Mouse (Mus musculus) macrophage (primary cell): Measurements from ENCODE around the gene Nt5dc3. TPM values are rescaled to one million over a fixed set of nuclear protein-coding genes. Genes with fewer than 3 reads are reported as not detected.

ENCODE experiments used
- H3K27ac ChIP-seq: fragments of 350-480 bp; formaldehyde crosslinking; 2 replicates; pipeline ENCODE4 v1.9.0; 2021
- H3K36me3 ChIP-seq: fragments of 350-480 bp; formaldehyde crosslinking; 2 replicates; pipeline ENCODE4 v1.9.0; 2021; ENCODE audit errors: inconsistent target
- H3K4me3 ChIP-seq: fragments of 350-480 bp; formaldehyde crosslinking; 2 replicates; pipeline ENCODE4 v1.9.0; 2021; ENCODE audit errors: inconsistent target
- H3K79me2 ChIP-seq: fragments of 350-480 bp; formaldehyde crosslinking; 2 replicates; pipeline ENCODE4 v1.9.0; 2021; ENCODE audit errors: inconsistent target
- WGBS: methylation state at CpG from one replicate; pipeline ENCODE4 v1.1.7; 2026; ENCODE audit warnings: inconsistent platforms; ENCODE audit not compliant: missing documents; 5-methylcytosine and 5-hydroxymethylcytosine counted together
- polyA plus RNA-seq: library from polyadenylated mRNA; stranded (reverse); fragments of 250-400 nt; gene quantifications from 3 replicates; pipeline ENCODE4 v1.2.4, GENCODE M21; 2018; ENCODE audit warnings: inconsistent platforms

The Nt5dc3 gene
- polyA plus RNA-seq, 1 experiment from 2014 or later, result 13.6 TPM

DNA sequence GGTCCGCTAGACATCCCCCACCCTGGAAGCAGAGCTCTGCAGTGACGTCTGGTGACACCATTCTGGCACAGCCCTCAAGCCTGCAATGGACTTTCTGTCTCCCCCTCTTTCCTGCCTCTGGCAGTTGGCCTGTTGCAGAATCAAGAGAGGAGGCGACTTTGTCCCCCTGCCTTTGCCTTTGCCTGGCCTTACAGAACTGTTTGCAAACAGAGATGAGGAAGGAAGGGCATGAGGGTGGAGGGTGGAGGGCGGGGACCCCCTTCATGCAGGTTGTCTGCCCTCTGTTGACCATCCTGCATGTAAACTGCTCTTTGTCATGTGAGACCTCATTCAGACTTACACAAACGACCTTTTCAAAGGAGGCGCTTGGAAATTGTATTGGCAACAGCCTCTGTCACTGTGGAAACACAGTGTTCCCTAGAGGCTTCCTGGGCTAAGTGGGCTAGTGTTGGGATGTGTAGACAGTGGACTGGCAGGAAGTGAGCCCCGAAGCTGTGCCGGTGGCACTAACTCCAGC lies 40.9 kb downstream of the Nt5dc3 start:
- H3K79me2 ChIP-seq, result no peaks in the 10 kb centered on the region
- no peak overlapping the region for H3K4me3 ChIP-seq
- peaks cover 55% of the 10 kb centered on the region for H3K36me3 ChIP-seq
- H3K27ac ChIP-seq, result no peak overlapping the region
- 53% methylated on average over 8 of the region's 8 CpGs for WGBS

DNA sequence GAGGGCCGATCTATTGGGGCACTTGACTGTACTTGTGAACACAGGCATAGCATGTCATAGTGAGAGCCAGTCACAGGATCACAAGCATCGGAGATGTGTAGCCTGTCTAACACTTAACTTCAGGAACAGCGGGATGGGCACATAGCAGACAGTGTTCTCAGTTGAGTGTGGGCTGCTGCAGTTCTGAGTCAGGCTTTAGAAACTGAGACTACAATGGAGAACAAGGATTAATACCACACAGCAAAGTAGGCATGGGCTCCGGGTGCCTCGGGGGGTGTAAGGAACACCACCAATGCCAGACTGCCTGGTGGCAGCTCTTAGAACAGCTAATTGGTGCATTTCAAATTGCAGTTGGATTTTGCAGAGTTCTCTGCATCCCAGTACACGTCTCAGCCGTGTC lies 42.2 kb downstream of the Nt5dc3 start:
- Histone ChIP-seq H3K4me3 (no peak overlapping the region), H3K36me3 (peaks cover 60% of the 10 kb centered on the region), H3K79me2 (no peaks in the 10 kb centered on the region), H3K27ac (no peak overlapping the region)
- 96% methylated on average over 7 of the region's 7 CpGs for WGBS

DNA sequence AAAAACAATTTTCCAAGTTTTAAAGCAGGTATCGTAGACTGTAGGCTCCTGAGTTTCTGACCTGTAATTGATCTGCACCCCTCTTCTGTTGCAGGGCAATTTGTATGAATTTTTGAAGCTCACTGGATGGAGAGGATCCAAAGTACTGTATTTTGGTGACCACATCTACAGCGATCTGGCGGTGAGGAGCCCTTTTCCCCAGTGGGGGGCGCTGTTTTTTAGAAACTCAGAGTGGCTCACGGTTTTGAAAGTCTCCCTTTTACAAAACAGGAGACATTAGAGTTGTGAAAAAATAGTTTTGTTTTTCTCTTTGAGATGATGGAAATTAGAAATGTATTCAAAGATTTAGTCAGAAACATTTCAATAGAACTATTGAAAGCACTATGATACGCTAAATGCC lies 45.3 kb downstream of the Nt5dc3 start:
- WGBS, result 91% methylated on average over 6 of the region's 6 CpGs
- Histone ChIP-seq H3K4me3 (no peak overlapping the region), H3K27ac (no peak overlapping the region), H3K36me3 (peaks cover 69% of the 10 kb centered on the region), H3K79me2 (no peaks in the 10 kb centered on the region)

DNA sequence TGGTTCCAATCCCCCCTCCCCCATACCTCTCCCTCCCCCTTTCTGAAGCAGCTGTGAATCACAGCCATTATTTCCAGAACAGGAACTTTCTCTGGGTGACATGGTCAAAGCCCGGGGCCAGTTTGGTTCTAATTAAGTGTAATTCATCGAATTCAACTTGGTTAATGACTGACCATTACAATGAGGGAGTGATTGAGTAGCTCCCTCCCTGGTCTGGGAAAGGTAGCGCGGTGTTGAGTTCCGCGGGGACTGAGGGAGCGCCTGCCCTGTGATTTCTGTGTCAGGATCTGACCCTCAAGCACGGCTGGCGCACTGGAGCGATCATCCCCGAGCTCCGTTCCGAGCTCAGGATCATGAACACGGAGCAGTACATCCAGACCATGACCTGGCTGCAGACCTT lies 46.1 kb downstream of the Nt5dc3 start:
- Histone ChIP-seq H3K79me2 (no peaks in the 10 kb centered on the region), H3K4me3 (no peak overlapping the region), H3K36me3 (peaks cover 68% of the 10 kb centered on the region), H3K27ac (no peak overlapping the region)
- 97% methylated on average over 11 of the region's 14 CpGs for WGBS

DNA sequence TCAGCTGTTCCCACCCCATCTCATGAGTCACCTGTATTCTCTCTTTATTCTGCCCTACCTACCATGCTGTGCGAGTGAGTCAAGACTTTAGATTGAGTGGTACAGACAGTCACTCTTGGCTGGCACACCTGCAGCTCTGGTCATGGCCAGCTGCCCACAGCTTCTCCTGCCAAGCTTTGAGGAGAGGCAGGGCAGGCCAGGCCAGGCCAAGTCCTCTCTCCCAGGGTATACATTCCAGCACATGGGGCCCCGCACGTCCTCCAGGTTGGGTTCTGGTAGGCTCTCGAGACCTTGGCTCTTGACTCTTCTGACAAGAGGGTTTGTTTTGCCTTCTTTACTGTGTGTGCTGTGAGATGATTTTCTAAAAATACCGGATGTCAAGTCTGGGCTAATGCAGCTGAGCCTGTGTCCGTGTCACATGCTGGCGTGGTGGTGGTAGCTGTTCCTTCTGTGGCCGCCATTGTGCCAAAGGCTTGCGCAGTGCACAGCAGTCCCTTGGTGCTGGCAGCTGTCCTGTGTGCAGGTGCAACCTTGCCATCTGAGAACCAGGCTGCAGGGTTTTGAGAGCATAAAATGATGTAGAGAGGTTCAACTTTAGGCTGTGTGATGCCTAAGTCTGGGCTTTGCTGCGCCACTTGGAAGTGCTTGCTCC lies 47.2 kb downstream of the Nt5dc3 start:
- over 99% methylated on average over 8 of the region's 10 CpGs for WGBS
- Histone ChIP-seq H3K4me3 (no peak overlapping the region), H3K36me3 (peaks cover 57% of the 10 kb centered on the region), H3K27ac (no peak overlapping the region), H3K79me2 (no peaks in the 10 kb centered on the region)

DNA sequence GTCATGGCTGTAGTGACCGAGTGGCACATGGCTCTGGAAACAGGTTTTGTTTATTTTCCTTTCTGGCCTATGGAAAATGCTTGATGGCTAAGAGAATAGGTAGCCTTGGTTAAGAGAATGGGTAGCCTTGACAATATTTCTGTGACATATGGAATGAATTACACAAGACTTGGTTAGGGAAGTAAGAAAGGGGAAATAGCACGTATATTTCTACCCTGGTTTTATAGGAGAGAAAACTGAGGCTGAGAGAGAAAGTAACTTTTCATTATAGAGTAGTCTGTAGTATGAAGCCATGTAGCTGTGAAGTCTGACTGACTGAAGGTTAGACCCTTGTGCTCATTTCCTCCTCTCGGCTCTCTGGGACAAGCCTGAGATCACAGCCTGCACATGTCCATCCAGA lies 48.1 kb downstream of the Nt5dc3 start:
- no peak overlapping the region for H3K27ac ChIP-seq
- H3K4me3 ChIP-seq, result no peak overlapping the region
- 47% methylated on average over 3 of the region's 3 CpGs for WGBS
- H3K79me2 ChIP-seq, result no peaks in the 10 kb centered on the region
- H3K36me3 ChIP-seq, result peaks cover 57% of the 10 kb centered on the region; the same call in 1 of the 2 replicates

DNA sequence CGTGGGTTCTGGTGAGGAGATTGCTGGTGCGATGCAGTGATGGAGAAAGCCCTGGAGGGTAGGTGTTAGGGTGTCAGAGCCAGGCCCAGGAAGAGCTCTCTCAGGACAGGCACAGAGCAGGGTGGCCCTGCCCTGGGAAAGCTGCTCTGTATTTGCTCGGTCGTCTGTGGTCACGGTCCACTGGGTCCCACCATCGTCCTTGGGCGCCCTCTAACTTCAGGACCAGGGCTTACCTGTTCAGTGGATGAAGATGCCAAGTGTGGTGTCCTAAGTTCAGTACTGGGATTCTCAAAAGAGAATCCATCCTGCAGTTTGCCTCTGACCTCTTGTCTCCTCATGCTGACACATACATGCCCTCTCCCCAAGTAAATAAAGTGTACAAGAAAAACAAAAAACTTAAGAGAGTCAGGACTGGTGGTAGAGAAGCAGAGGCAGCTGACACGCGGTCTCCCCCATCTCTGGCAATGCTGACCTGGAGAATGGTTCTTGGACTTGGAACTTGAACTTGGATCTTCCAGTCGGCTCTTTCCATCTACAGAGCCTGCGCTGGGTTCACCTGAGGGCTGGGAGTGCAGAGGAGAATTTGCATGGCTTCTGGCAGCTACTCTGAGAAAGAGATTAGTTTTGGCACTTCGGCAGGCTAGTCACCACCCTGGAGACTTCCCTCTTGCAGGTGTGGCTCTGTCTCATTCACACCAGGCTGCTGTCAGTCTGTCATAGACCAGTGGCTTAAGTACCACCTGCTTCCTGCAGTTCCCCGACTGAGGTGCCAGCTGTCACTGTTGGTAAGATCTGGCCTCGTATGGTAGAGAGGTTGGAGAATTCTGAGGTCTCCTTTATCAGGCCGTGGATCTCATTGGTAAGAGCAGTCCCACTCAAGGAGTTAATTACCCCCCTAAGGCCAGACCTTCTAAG lies 49.7 kb downstream of the Nt5dc3 start:
- Histone ChIP-seq H3K27ac (no peak overlapping the region), H3K36me3 (peaks cover 55% of the 10 kb centered on the region; the same call in 1 of the 2 replicates), H3K79me2 (no peaks in the 10 kb centered on the region), H3K4me3 (no peak overlapping the region)
- WGBS, result 86% methylated on average over 15 of the region's 15 CpGs

DNA sequence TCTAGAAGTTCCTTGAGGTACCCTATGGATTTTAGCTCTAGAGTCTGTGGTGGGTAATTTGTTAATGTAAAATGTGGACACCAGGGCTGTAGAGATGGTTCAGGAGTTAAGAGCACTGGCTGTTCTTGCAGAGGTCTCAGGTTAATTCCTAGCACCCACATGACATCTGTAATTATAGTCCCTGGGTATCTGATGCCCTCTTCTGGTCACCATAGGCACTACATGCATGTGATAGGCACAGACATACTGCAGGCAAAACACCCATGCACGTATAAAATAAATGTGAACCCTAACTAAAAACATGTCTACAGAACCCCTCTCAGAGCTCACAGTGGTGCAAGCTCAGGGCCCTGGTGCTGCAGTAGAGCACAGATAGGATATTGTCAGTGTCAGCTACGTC lies 50.7 kb downstream of the Nt5dc3 start:
- peaks cover 60% of the 10 kb centered on the region; the same call in 1 of the 2 replicates for H3K36me3 ChIP-seq
- WGBS, result 88% methylated on average over 2 of the region's 2 CpGs

DNA sequence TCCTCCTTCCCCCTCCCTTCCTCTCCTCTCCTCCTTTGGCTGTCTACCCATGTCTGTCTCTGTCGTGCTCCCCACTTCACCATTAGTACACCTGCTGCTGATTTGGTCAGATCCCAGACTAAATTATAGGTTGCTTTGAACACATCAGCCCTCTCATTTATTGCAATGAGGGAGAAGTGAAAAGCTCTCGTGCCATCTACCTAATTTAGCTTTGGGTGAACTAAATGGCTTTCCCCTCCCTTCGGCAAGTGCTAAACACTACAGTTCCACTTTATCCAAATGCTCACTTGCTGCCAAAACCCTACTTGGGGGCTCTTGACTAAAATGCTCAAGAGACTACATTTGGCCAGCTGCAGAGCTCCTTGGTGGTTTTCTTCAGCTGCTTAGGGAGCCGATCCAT lies 58.0 kb downstream of the Nt5dc3 start:
- H3K27ac ChIP-seq, result no peak overlapping the region
- WGBS, result 94% methylated on average over 3 of the region's 4 CpGs
- peaks cover 54% of the 10 kb centered on the region; the same call in 1 of the 2 replicates for H3K36me3 ChIP-seq
- no peaks in the 10 kb centered on the region for H3K79me2 ChIP-seq
- no peak overlapping the region for H3K4me3 ChIP-seq

More for the DNA sequence above, 50.7 kb downstream of the Nt5dc3 start:
- Histone ChIP-seq H3K79me2 (no peaks in the 10 kb centered on the region), H3K27ac (no peak overlapping the region), H3K4me3 (no peak overlapping the region)

DNA sequence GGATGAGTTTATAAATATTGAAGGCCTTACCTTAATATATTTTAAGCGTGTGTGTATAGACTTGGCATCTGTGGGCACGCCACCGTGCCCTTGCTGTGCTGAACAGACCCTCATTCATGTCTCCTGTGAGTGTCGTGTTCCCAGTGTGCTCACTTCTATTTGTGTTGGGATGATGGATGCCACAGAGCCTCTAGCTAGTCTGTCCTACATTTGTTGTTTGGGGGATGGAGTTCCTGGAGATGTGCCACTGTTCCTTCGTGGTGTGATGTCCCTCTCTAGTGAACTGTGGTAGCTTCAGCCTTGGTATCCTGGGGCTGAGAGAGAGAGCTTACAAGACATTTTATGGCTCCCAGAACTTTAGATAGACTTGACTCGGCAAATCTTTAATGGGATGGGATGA lies 60.0 kb downstream of the Nt5dc3 start:
- H3K27ac ChIP-seq, result no peak overlapping the region
- no peaks in the 10 kb centered on the region for H3K79me2 ChIP-seq
- no peak overlapping the region for H3K4me3 ChIP-seq
- WGBS, result 98% methylated on average over 6 of the region's 6 CpGs
- peaks cover 38% of the 10 kb centered on the region; the same call in 1 of the 2 replicates for H3K36me3 ChIP-seq

DNA sequence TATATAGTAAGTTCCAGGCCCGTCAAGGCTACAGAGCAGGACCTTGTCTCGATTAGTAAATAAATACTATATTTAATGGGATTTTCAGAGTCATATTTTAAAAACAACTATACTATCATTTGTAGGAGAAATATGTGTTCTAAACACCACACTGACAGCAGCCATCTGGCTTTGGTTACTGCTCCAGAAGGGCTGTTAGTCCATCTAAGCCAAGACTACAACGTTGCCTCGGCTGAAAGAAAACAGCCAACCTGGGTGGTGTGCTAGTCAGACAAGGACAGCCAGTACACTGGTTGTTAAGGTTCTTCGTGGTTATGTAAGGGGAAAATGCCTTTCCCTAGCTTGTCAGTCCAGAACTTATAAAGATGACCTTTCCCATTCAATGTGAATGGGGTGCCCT lies 63.9 kb downstream of the Nt5dc3 start:
- no peaks in the 10 kb centered on the region for H3K79me2 ChIP-seq
- peaks cover 11% of the 10 kb centered on the region; the same call in 1 of the 2 replicates for H3K36me3 ChIP-seq
- H3K4me3 ChIP-seq, result no peak overlapping the region
- H3K27ac ChIP-seq, result no peak overlapping the region
- 92% methylated on average over 5 of the region's 5 CpGs for WGBS

DNA sequence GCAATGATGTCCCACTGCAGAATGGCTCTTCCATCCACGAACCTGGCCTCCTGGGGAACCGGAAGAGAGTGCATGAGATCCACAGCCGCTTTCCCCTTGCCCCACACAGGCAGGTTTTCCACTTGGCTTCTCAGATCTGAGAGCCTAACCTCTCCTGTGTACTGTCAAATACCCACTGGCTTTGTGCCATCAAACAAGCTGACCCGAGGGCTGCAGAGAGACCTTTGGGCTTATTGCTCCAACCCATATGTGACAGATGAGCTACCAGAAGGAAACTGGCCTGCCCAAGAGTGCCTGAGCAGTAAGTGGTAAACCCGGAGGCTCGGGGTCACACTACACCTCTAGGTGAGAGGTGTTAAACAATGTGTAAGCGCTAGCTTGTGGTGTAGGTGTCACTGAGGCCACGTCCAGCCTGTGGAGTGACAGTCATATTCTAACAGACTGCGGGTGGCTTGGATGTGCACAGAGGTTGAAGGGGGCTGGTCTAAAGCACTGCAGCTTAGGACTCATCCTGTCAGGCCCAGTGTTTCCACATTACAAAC lies 68.2 kb downstream of the Nt5dc3 start:
- WGBS, result 90% methylated on average over 9 of the region's 9 CpGs
- H3K36me3 ChIP-seq, result no peaks in the 10 kb centered on the region
- H3K4me3 ChIP-seq, result no peak overlapping the region
- H3K27ac ChIP-seq, result no peak overlapping the region
- H3K79me2 ChIP-seq, result no peaks in the 10 kb centered on the region

DNA sequence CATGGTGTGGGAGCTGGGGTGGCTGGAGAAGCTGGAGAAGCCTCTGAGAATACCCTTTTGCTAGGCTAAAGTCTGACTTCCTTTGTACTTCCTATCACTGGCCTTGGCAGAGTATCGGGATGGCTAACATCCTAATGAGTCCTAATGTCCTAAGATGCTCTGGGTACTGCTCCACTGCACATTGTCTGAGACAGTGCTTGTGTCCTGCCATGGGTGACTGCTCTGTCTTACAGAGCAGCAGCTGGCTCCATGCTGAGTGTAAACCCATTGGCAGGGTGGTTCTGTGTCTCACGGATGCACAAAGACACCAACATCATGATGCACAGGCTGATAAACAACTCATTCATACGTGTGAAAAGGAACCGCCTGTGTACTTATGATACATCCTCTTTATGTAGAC lies 70.3 kb downstream of the Nt5dc3 start:
- H3K4me3 ChIP-seq, result no peak overlapping the region
- 94% methylated on average over 4 of the region's 4 CpGs for WGBS
- no peak overlapping the region for H3K27ac ChIP-seq
- H3K79me2 ChIP-seq, result no peaks in the 10 kb centered on the region
- H3K36me3 ChIP-seq, result no peaks in the 10 kb centered on the region

DNA sequence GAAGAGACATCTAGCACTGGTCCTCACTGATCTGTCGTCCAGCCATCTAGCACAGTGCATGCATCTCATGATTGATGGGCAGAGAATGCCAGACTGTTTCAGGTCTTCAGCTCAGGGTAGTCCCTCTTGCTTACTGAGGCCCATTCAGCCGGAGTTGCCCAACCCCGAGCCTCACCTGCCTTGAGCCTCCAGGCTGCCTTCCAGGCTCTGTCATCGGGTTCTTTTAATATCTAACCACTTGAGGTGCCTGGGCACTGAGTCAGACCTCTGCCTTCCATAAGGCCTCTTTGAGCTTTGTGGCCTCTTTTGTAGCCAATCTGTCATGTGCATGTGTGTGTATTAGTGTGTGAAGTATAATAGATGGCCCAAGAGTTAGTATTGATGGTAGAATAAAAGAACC lies 70.7 kb downstream of the Nt5dc3 start:
- 85% methylated on average over 3 of the region's 4 CpGs for WGBS
- no peaks in the 10 kb centered on the region for H3K36me3 ChIP-seq
- H3K27ac ChIP-seq, result no peak overlapping the region
- H3K79me2 ChIP-seq, result no peaks in the 10 kb centered on the region
- H3K4me3 ChIP-seq, result no peak overlapping the region

DNA sequence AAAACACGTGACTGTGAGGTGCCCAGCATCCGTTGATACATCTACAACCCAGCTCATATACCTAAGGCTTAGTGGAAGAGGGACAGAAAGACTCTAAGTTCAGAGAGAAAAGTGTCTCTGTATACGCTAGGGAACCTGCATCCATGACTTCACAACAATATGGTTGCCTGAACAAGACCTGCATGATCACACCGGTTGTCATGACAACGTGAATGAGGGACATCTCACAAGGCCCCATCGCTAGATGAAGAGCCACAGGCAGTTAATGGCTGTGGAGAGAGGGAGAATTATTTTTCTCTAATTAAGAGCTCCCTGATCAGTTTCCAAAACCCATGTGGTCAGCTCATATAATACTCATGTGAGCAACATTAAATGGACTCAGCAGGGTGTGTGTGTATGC lies 73.4 kb downstream of the Nt5dc3 start:
- H3K79me2 ChIP-seq, result no peaks in the 10 kb centered on the region
- 86% methylated on average over 6 of the region's 6 CpGs for WGBS
- H3K4me3 ChIP-seq, result no peak overlapping the region
- H3K27ac ChIP-seq, result no peak overlapping the region
- no peaks in the 10 kb centered on the region for H3K36me3 ChIP-seq
